11 mouse cellular contexts compared by ENCODE assay signal in genomic region chr8:122924091-122924490, GRCm38 (mm10).
DNase-seq lines count a peak whose midpoint lies in the region; TF ChIP-seq lines count a peak whose summit lies in the region.
"Had no signal": no experiment of that assay in that cellular context is flagged by ENCODE, and none has a peak within 500 bp of the region (broad histone marks: within the 10 kb centered on the region; RNA-seq: fewer than 3 reads in every experiment).

No protein-coding gene starts in this region.

- H3K27ac ChIP-seq in heart, embryonic 10.5 days = peak overlapping the region; percentile 62
- peak overlapping the region; percentile 45 for H3K27ac ChIP-seq in left cerebral cortex, adult 2 months
- 0 out of 2 replicates have a peak overlapping the region, but pooled peaks have one; percentile 41 for H3K27ac ChIP-seq in embryonic fibroblast, embryonic 13.5 days (ENCODE audit: insufficient read depth, low read length)

- TF ChIP-seq CTCF in left cerebral cortex, adult 2 months (IDR thresholded peaks at IDR 0.05) = no peak
- no peak for TF ChIP-seq CTCF in embryonic fibroblast, embryonic 13.5 days (IDR thresholded peaks at IDR 0.05; ENCODE audit: borderline replicate concordance, insufficient read depth, low read length)

- H3K27me3 ChIP-seq in heart, embryonic 10.5 days (ENCODE audit: insufficient read depth, poor library complexity, severe bottlenecking) = no peaks in the 10 kb centered on the region

- 65% methylated on average over 6 of the region's 6 CpGs for WGBS in heart, embryonic 10.5 days

- H3K4me3 ChIP-seq in heart, embryonic 10.5 days = peak overlapping the region; percentile 6; the same call in 1 of the 2 replicates
- H3K4me3 ChIP-seq in left cerebral cortex, adult 2 months = no peak overlapping the region
- H3K4me3 ChIP-seq in embryonic fibroblast, embryonic 13.5 days (ENCODE audit: insufficient read depth, low read length) = no peak overlapping the region

- H3K36me3 ChIP-seq in heart, embryonic 10.5 days = 0 out of 2 replicates have a peak, but pooled peaks cover 8% of the 10 kb centered on the region

- no peaks in the 10 kb centered on the region for H3K9me3 ChIP-seq in heart, embryonic 10.5 days

- TF ChIP-seq POLR2A in embryonic fibroblast, embryonic 13.5 days (IDR thresholded peaks at IDR 0.05; ENCODE audit: low read depth, low read length) = no peak

- no peak for DNase-seq in heart, embryonic 10.5 days (ENCODE audit: low spot score)
- no peak for DNase-seq in heart, adult 18-20 months
- no peak for DNase-seq in left cerebral cortex, adult 2 months (ENCODE audit: extremely low spot score in 1 of 2, low spot score in 2 of 2)
- no peak for DNase-seq in left cerebral cortex, postnatal 14 days (ENCODE audit: low spot score in 2 of 2)
- DNase-seq in CD4-positive, CD25-positive, alpha-beta regulatory T cell, adult 2 months (ENCODE audit: low read depth, low spot score) = peak; percentile 49
- no peak for DNase-seq in embryo, embryonic 10.5 days (ENCODE audit: low spot score)
- DNase-seq in gastrocnemius, adult 8-10 months (ENCODE audit: low spot score in 2 of 2) = no peak
- DNase-seq: left cerebral cortex, postnatal 4 days; lung, postnatal 14 days; thymus, postnatal 25 days had no signal

- peaks cover 76% of the 10 kb centered on the region for H3K4me1 ChIP-seq in heart, embryonic 10.5 days
- H3K4me1 ChIP-seq in embryonic fibroblast, embryonic 13.5 days (ENCODE audit: control insufficient read depth, insufficient read depth, low read length) = peaks cover 19% of the 10 kb centered on the region

- intact Hi-C loops in left cerebral cortex, adult 2 months (cut with DNase I) = no loop called here
- intact Hi-C loops in left cerebral cortex, postnatal 14 days (cut with DNase I) = no loop called here
